Mouse (Mus musculus): Measurements from ENCODE around the gene Eif1. TPM values are rescaled to one million over a fixed set of nuclear protein-coding genes. Genes with fewer than 3 reads are reported as not detected.
"Not testable (repeated sequence)": the region's sequence is repeated elsewhere in the genome, so short reads cannot be mapped to it uniquely, and the experiment has no call there.

Gene Eif1
- total RNA-seq, 1 experiment = 322 TPM

DNA sequence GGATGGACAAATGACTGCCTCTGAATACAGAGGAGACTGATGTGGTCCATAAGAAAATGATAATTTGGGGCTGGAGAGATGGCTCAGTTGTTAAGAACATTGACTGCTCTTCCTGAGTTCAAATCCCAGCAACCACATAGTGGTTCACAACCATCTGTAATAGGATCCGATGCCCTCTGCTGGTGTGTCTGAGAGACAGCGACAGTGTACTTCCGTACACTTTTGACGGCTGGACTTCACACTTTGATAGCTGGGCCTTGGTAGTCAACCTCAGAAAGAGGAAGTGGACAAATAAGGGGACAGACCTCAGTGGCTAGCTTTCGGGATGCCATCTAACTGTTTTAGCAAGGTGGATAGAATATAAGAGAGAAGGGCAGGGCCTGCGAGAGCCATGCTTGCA lies 40.5 kb downstream of the Eif1 start:
- no peaks in the 10 kb centered on the region for H3K36me3 ChIP-seq (ENCODE audit: control insufficient read depth, insufficient read depth, low read length, poor library complexity, severe bottlenecking)
- TF ChIP-seq CHD2 (IDR thresholded peaks at IDR 0.05; ENCODE audit: low read depth, low read length) = no peak
- no peak for TF ChIP-seq ZNF384 (IDR thresholded peaks at IDR 0.05; ENCODE audit: low read depth, low read length)
- TF ChIP-seq HCFC1 (IDR thresholded peaks at IDR 0.05; ENCODE audit: borderline replicate concordance, insufficient read depth, low read length) = no peak
- no peak for TF ChIP-seq MAFK (IDR thresholded peaks at IDR 0.05; ENCODE audit: insufficient read depth, low read depth, low read length)
- TF ChIP-seq ZC3H11A (IDR thresholded peaks at IDR 0.05; ENCODE audit: borderline replicate concordance, low read depth, low read length) = no peak
- DNase-seq (ENCODE audit: low read depth, low spot score) = no peak
- no peak overlapping the region for H3K27ac ChIP-seq (ENCODE audit: insufficient read depth, low read depth, low read length, poor library complexity, severe bottlenecking)
- no peak overlapping the region for H3K9ac ChIP-seq (ENCODE audit: insufficient read depth, low read depth, low read length, poor library complexity, severe bottlenecking)
- H3K9me3 ChIP-seq (ENCODE audit: control insufficient read depth, insufficient read depth, low read depth, low read length) = no peaks in the 10 kb centered on the region
- peaks cover 0 to 5% of the 10 kb centered on the region in 2 experiments; a peak in 2 of 4 replicates for H3K4me1 ChIP-seq (ENCODE audit: control insufficient read depth in 2 of 2, insufficient read depth in 2 of 2, low read length in 2 of 2, poor library complexity in 1 of 2)
- in situ Hi-C loops (cut with MboI; ENCODE audit: low sequenced_read_pairs in 2 of 2, unreplicated experiment in 2 of 2) = no loop called here
- no peak overlapping the region for H3K4me3 ChIP-seq (ENCODE audit: insufficient read depth in 1 of 2, low read depth in 1 of 2, low read length in 2 of 2, poor library complexity in 1 of 2, severe bottlenecking in 1 of 2)

DNA sequence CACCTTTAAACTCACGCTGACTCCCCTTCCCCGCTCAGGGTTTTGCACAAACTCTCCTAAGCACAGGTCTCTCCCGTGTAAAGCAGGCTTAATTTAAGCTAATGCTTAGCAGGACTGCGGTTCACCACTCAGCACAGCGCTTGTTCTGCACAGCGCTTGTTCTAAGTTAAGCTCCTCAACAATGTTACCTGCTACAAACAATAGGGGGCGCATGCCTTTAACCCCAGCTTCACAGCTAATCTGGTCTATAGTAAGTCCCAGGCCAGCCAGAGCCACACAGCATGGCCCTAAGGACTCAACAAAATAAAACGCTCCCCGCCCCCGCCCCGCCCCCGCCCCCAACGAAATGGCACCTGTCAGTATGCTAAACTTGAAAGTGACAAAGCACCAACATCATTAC lies 41.4 kb downstream of the Eif1 start:
- H3K27ac ChIP-seq (ENCODE audit: insufficient read depth, low read depth, low read length, poor library complexity, severe bottlenecking); DNase-seq (ENCODE audit: low read depth, low spot score); H3K9me3 ChIP-seq (ENCODE audit: control insufficient read depth, insufficient read depth, low read depth, low read length); H3K4me3 ChIP-seq (ENCODE audit: insufficient read depth in 1 of 2, low read depth in 1 of 2, low read length in 2 of 2, poor library complexity in 1 of 2, severe bottlenecking in 1 of 2); H3K9ac ChIP-seq (ENCODE audit: insufficient read depth, low read depth, low read length, poor library complexity, severe bottlenecking); H3K36me3 ChIP-seq (ENCODE audit: control insufficient read depth, insufficient read depth, low read length, poor library complexity, severe bottlenecking); in situ Hi-C loops (cut with MboI; ENCODE audit: low sequenced_read_pairs in 2 of 2, unreplicated experiment in 2 of 2); H3K4me1 ChIP-seq (ENCODE audit: control insufficient read depth in 2 of 2, insufficient read depth in 2 of 2, low read length in 2 of 2, poor library complexity in 1 of 2): not testable (repeated sequence)

DNA sequence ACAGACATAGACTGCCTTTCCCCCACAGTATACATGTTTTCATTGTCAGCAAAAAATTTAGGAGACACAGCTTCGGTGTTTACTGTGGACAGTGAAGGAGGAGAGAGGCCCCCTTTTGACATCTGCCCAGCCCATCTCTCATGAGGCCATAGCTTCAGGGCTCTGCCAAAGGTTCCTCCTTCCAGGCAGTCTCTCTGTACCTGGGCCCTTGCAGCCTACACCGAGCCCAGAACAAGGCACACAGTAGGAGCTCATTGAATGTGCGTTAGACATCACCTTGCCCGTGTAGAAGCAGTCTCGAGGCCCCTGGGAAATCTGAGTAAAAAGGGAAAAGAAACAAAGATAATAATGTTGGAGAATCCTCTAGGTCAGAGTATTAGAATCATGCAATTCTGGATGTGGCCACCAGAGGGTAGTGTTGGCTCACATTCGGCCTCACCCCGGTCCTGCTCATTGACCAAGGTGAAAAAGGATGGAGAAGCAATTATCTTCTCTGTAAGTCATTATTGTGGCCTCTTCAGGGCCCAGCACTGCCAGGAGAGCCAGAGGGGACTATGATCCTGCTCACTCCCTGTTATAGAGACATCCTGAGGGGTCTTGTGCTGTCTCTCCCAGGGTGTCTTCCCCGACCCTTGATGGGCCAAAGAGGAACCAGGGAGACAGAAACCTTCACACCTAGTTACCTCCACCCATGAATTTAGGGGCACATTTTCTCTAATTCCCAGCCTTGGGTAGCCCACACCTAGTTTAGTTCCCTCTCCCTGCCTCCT lies 42.7 kb downstream of the Eif1 start:
- TF ChIP-seq ZC3H11A (IDR thresholded peaks at IDR 0.05; ENCODE audit: borderline replicate concordance, low read depth, low read length) (peak; percentile 90), CHD2 (IDR thresholded peaks at IDR 0.05; ENCODE audit: low read depth, low read length) (0 out of 2 replicates have a peak, but pooled peaks have one; percentile 49), ZNF384 (IDR thresholded peaks at IDR 0.05; ENCODE audit: low read depth, low read length) (no peak)
- no peak overlapping the region for H3K4me3 ChIP-seq (ENCODE audit: insufficient read depth in 1 of 2, low read depth in 1 of 2, low read length in 2 of 2, poor library complexity in 1 of 2, severe bottlenecking in 1 of 2)
- no peaks in the 10 kb centered on the region for H3K9me3 ChIP-seq (ENCODE audit: control insufficient read depth, insufficient read depth, low read depth, low read length)
- H3K4me1 ChIP-seq (ENCODE audit: control insufficient read depth in 2 of 2, insufficient read depth in 2 of 2, low read length in 2 of 2, poor library complexity in 1 of 2) = peaks cover 0 to 6% of the 10 kb centered on the region in 2 experiments; a peak in 2 of 4 replicates
- no peak for DNase-seq (ENCODE audit: low read depth, low spot score)
- H3K9ac ChIP-seq (ENCODE audit: insufficient read depth, low read depth, low read length, poor library complexity, severe bottlenecking) = no peak overlapping the region
- no peaks in the 10 kb centered on the region for H3K36me3 ChIP-seq (ENCODE audit: control insufficient read depth, insufficient read depth, low read length, poor library complexity, severe bottlenecking)
- in situ Hi-C loops (cut with MboI; ENCODE audit: low sequenced_read_pairs in 2 of 2, unreplicated experiment in 2 of 2) = no loop called here
- no peak overlapping the region for H3K27ac ChIP-seq (ENCODE audit: insufficient read depth, low read depth, low read length, poor library complexity, severe bottlenecking)

DNA sequence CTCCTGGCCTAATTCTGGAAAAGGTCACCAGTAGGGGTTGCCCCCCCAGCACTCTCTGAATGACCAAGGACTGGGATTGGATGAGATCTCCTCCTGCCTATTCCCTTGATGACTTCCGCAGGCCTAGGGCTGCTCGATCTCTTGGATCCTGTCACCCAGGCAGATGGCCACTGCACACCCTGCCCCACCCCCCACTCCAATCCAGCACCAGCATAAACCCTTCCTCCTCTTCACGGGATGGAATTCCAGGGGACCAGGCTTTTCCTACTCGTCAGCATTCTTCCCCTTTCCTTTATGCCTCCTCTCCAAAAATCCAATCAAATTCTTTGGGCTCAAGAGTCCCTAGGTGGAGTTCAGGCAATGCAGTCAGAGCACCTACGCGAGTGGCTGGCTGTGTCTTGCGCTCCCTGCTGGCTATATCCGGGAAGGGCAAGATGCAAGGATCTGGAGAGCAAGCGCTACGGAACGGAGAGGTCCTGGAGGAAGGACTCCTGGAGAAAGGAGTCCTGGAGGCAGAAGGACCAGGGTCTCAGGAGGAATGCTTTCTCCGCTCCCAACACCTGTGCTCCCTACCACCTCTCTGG lies 43.4 kb downstream of the Eif1 start:
- H3K4me3 ChIP-seq (ENCODE audit: insufficient read depth in 1 of 2, low read depth in 1 of 2, low read length in 2 of 2, poor library complexity in 1 of 2, severe bottlenecking in 1 of 2) = peak overlapping the region in 1 of 2 experiments; percentile 46; a peak in 1 of 4 replicates
- no peaks in the 10 kb centered on the region for H3K36me3 ChIP-seq (ENCODE audit: control insufficient read depth, insufficient read depth, low read length, poor library complexity, severe bottlenecking)
- H3K9me3 ChIP-seq (ENCODE audit: control insufficient read depth, insufficient read depth, low read depth, low read length) = no peaks in the 10 kb centered on the region
- no peak overlapping the region for H3K27ac ChIP-seq (ENCODE audit: insufficient read depth, low read depth, low read length, poor library complexity, severe bottlenecking)
- peak; percentile 82 for DNase-seq (ENCODE audit: low read depth, low spot score)
- no peak overlapping the region for H3K9ac ChIP-seq (ENCODE audit: insufficient read depth, low read depth, low read length, poor library complexity, severe bottlenecking)
- in situ Hi-C loops (cut with MboI; ENCODE audit: low sequenced_read_pairs in 2 of 2, unreplicated experiment in 2 of 2) = no loop called here
- H3K4me1 ChIP-seq (ENCODE audit: control insufficient read depth in 2 of 2, insufficient read depth in 2 of 2, low read length in 2 of 2, poor library complexity in 1 of 2) = peaks cover 0 to 8% of the 10 kb centered on the region in 2 experiments; a peak in 2 of 4 replicates
- TF ChIP-seq ZC3H11A (IDR thresholded peaks at IDR 0.05; ENCODE audit: borderline replicate concordance, low read depth, low read length) (no peak), HCFC1 (IDR thresholded peaks at IDR 0.05; ENCODE audit: borderline replicate concordance, insufficient read depth, low read length) (no peak), ZNF384 (IDR thresholded peaks at IDR 0.05; ENCODE audit: low read depth, low read length) (no peak), MAFK (IDR thresholded peaks at IDR 0.05; ENCODE audit: insufficient read depth, low read depth, low read length) (0 out of 2 replicates have a peak, but pooled peaks have one; percentile 40), CHD2 (IDR thresholded peaks at IDR 0.05; ENCODE audit: low read depth, low read length) (no peak)

Measured in ES-E14 (cell line).